Mouse (Mus musculus) thymus, adult 2 months (tissue): Measurements from ENCODE around the gene Actl11. TPM values are rescaled to one million over a fixed set of nuclear protein-coding genes. Genes with fewer than 3 reads are reported as not detected.

ENCODE experiments used
- DNase-seq: peaks from one replicate; pipeline ENCODE4 v3.0.0; 2021
- H3K27ac ChIP-seq: fragments of 200-500 bp; 2 replicates; pipeline ENCODE4 v1.5.1; 2012; ENCODE audit warnings: low read length, control low read depth; ENCODE audit not compliant: control insufficient read depth, insufficient read depth
- H3K27me3 ChIP-seq: fragments of 200-500 bp; 2 replicates; pipeline ENCODE4 v1.6.1; 2012; ENCODE audit warnings: mild to moderate bottlenecking, low read length, moderate library complexity, mixed read lengths; ENCODE audit not compliant: control insufficient read depth, insufficient read depth
- H3K36me3 ChIP-seq: fragments of 200-500 bp; 2 replicates; pipeline ENCODE4 v1.6.1; 2012; ENCODE audit warnings: mild to moderate bottlenecking, low read length, moderate library complexity; ENCODE audit not compliant: control insufficient read depth, insufficient read depth
- H3K4me1 ChIP-seq: fragments of 200-500 bp; replicated peaks from 2 replicates; pipeline ENCODE4 v1.6.1; 2012; ENCODE audit warnings: low read length; ENCODE audit not compliant: control insufficient read depth, insufficient read depth
- H3K4me3 ChIP-seq: fragments of 200-500 bp; 2 replicates; pipeline ENCODE4 v1.5.1; 2012; ENCODE audit warnings: mild to moderate bottlenecking, low read length, control low read depth, moderate library complexity; ENCODE audit not compliant: control insufficient read depth, insufficient read depth
- CTCF ChIP-seq: fragments of 200-500 bp; IDR thresholded peaks from 2 replicates; pipeline ENCODE4 v1.5.1; 2012; ENCODE audit warnings: mild to moderate bottlenecking, control low read depth, low read length, moderate library complexity, borderline replicate concordance; ENCODE audit not compliant: control insufficient read depth, poor library complexity, insufficient read depth; ENCODE audit errors: extremely low read depth
- POLR2A ChIP-seq: fragments of 200-500 bp; IDR thresholded peaks from 2 replicates; pipeline ENCODE4 v1.6.1; 2012; ENCODE audit warnings: mild to moderate bottlenecking, low read length, control low read depth, moderate library complexity; ENCODE audit not compliant: control insufficient read depth, poor library complexity, insufficient read depth; ENCODE audit errors: extremely low read depth
- WGBS: fragments of 180-500 bp; shearing (Covaris S2); methylation state at CpG from one replicate; pipeline ENCODE4 v1.1.7; 2018; 5-methylcytosine and 5-hydroxymethylcytosine counted together
- polyA plus RNA-seq: library from polyadenylated mRNA; depleted of rRNA; stranded (reverse); fragments of >200 nt; gene quantifications from 2 replicates; pipeline ENCODE4 v1.2.3, GENCODE M21; 2012

Gene Actl11
- polyA plus RNA-seq, 1 experiment, result 0.11 TPM

DNA sequence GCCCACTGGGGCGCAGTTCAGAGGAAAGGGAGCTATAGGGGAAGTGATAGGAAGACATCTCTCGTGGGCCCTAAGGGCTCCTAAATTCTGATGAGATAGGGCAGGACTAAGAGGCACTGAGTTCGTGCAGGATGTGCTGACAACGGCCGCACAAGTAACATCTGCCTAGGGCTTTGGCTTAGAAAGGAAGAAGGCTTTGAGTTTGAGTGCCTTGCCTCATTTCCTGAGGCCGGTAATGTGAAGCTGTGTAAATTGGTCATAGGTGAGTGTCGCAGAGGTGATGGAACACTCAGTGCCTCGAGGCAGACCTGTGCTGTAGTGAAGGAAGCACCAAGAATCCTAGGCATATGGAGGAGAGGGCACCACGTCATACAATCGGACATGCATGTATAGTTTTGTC is 38.4 kb downstream of the Actl11 start:
- no peaks in the 10 kb centered on the region for H3K36me3 ChIP-seq
- no peak overlapping the region for H3K4me3 ChIP-seq
- no peak for TF ChIP-seq POLR2A
- no peak for TF ChIP-seq CTCF
- 53% methylated on average over 10 of the region's 10 CpGs for WGBS
- peaks cover 2% of the 10 kb centered on the region; the same call in 1 of the 2 replicates for H3K4me1 ChIP-seq
- no peak overlapping the region for H3K27ac ChIP-seq
- no peak for DNase-seq
- no peaks in the 10 kb centered on the region for H3K27me3 ChIP-seq

DNA sequence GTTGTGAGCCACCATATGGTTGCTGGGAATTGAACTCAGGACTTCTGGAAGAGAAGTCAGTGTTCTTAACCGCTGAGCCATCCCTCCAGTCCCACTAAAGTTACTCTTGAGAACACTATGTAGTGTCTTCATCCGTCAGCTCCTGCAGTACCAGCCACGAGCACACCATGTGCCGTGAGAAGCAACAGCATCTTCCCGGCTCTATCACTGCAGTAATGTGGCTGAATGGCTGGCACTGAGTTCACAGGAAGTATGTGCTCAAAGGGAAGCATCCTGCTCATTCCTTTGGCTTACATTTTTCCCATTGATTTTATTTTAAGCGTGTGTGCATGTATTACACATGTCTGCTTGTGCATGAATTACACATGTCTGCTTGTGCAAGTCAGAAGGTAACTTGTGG is 39.2 kb downstream of the Actl11 start:
- no peak for TF ChIP-seq POLR2A
- no peak for TF ChIP-seq CTCF
- Histone ChIP-seq H3K27ac (no peak overlapping the region), H3K4me1 (peaks cover 3% of the 10 kb centered on the region; the same call in 1 of the 2 replicates), H3K27me3 (no peaks in the 10 kb centered on the region), H3K36me3 (no peaks in the 10 kb centered on the region), H3K4me3 (no peak overlapping the region)
- WGBS, result 95% methylated on average over 6 of the region's 6 CpGs
- DNase-seq, result no peak

DNA sequence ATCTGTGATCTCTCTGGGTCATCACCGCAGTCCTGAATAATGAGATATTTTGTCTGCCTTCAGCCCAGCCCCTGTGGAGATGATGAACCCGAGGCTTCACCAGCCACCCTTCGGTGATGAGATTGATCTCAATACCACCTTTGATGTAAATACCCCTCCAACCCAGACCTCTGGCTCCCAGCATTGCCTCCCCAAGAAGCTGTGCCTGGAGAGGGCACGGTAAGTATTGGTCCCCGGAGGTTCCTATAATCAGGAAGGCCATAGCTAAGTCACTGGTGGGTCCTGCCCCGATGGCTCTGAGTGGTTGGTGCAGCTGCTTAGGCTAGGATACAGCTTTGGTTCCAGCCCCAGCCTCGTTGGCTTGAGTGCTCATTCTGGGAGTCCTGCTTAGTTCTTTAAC is 40.3 kb downstream of the Actl11 start:
- 96% methylated on average over 7 of the region's 7 CpGs for WGBS
- Histone ChIP-seq H3K27me3 (no peaks in the 10 kb centered on the region), H3K27ac (no peak overlapping the region), H3K4me1 (peaks cover 3% of the 10 kb centered on the region; the same call in 1 of the 2 replicates), H3K4me3 (no peak overlapping the region), H3K36me3 (no peaks in the 10 kb centered on the region)
- no peak for TF ChIP-seq POLR2A
- no peak for TF ChIP-seq CTCF
- no peak for DNase-seq

DNA sequence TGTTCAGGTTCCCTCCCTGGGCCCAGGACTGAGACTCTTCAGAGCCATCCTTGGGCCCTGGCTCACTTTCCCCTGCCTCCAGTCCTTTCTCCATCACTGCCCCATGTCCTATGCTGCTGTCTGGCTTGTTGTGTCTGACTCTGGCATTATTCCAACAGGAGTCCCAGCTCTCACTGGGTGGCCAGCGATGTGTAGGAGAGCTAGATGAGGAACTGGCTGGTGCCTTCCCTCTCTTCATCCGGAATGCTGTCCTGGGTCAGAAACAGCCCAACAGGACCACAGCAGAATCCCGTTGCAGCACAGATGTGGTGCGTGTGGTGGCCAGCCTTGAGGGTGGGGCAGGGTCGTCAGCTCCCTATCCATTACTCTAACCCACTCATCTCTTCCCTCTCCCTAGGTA is 42.0 kb downstream of the Actl11 start:
- H3K4me3 ChIP-seq, result no peak overlapping the region
- no peak for DNase-seq
- no peaks in the 10 kb centered on the region for H3K36me3 ChIP-seq
- H3K27ac ChIP-seq, result no peak overlapping the region
- no peak for TF ChIP-seq CTCF
- no peak for TF ChIP-seq POLR2A
- H3K27me3 ChIP-seq, result no peaks in the 10 kb centered on the region
- 88% methylated on average over 5 of the region's 5 CpGs for WGBS
- H3K4me1 ChIP-seq, result peaks cover 9% of the 10 kb centered on the region

DNA sequence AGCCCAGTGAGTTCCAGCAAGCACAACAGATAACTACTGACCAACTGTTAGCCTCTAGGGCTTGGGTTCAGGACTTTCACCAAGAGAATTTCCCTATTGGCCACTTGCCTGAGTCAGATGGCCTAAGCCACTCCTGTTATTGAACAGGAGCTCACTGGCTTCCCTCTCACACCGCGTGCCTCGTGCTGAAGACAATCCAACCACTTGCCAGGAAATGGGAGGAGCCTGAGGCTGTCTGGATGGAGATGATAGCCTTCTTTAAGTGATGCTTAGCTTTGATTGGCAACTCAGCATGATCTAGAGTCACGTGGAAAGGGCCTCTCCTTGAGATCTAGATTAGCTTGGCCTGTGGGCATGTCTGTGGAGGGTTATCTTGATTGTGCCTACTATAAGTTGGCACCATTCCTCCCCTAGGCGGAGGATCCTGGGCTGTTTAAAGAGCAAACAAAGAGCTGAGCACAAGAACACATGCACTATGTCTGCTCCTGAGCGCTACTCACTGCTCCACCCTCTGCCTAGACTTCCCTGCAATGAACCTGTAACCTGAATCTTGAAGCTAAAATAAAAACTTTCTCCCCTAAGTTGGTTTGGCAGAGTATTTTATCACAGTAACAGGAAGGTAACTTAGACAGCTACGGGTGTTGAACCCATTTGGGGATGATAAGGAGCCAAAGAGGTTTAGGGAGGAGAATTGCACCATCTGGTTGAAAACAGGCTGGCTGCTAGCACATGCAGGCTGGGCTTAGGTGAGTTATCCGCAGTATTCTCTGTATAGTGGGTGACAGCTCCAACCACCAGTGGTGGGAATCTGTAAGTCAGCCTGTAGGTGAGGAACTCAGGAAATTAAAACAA is 43.6 kb downstream of the Actl11 start:
- 65% methylated on average over 8 of the region's 8 CpGs for WGBS
- peaks cover 22% of the 10 kb centered on the region for H3K4me1 ChIP-seq
- no peak overlapping the region for H3K27ac ChIP-seq
- H3K4me3 ChIP-seq, result no peak overlapping the region
- DNase-seq, result no peak
- TF ChIP-seq CTCF, result no peak
- TF ChIP-seq POLR2A, result no peak
- no peaks in the 10 kb centered on the region for H3K27me3 ChIP-seq
- H3K36me3 ChIP-seq, result no peaks in the 10 kb centered on the region

DNA sequence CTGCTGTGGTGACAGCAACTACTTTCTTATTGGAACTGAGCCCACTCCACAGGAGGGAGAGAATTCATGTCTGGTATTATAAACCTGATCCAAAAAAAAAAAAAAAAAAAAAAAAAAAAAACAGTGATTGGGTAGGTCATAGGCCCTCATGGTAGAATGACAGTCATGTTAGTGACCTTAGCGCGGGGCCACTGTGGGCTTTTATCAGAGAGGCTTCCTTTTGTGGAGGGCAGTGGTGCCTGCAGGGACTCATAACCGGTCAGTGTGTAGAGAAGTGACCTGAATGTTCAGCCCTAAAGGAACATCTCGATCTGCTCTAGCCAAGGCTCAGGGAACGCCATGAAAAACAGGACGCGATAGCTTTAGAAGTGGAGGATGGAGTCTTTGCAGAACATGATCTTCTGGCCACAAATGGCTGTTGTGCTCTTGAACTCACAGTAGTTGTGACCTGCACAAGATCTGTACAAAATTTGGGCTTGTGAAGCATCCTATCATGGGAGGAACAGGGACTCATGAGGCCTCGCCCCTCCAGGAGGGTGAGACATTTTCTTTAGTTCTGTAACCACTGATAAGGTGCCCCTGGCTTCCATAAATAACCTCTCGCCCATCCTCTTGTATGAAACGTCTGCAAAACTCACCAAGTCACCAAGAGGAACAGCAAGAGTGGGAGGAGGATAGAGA is 46.4 kb downstream of the Actl11 start:
- no peak overlapping the region for H3K4me3 ChIP-seq
- peak overlapping the region; percentile 43; the same call in 1 of the 2 replicates for H3K27ac ChIP-seq
- 70% methylated on average over 10 of the region's 10 CpGs for WGBS
- H3K27me3 ChIP-seq, result no peaks in the 10 kb centered on the region
- H3K36me3 ChIP-seq, result peaks cover 12% of the 10 kb centered on the region
- DNase-seq, result no peak
- no peak for TF ChIP-seq POLR2A
- TF ChIP-seq CTCF, result no peak
- peaks cover 28% of the 10 kb centered on the region for H3K4me1 ChIP-seq
